Mouse (Mus musculus): ENCODE measurements around the gene Ubr3.

DNA sequence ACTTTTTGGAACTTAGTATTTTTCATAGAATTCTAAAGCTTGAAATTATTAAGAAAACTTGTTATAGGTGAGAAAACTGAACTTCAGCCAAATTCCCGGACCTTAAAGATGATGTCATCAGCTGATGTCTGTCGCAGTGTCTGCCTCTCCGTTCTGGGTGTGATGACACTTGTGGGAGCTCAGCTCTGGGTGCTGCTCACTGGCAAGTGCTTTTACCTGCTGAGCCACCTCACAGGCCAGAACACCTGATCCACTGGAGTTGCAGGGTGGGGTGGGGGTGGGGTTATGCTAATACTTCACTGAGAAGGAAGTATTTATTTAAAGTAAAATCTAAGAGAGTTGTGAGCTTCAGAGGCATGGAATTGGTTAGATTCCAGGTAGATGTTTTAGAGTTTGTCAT, 20.3 kb downstream of the Ubr3 start:
- TF ChIP-seq ETS1 (IDR thresholded peaks at IDR 0.05; ENCODE audit: low read depth, low read length) (no peak), CTCF (IDR thresholded peaks at IDR 0.05 in 2 of 3, conservative IDR thresholded peaks at IDR 0.05 in 1 of 3; ENCODE audit: control insufficient read depth in 1 of 3, insufficient read depth in 1 of 3, low read depth in 2 of 3, low read length in 3 of 3, poor library complexity in 1 of 3, severe bottlenecking in 1 of 3) (no peak), GATA1 (IDR thresholded peaks at IDR 0.05; ENCODE audit: low read depth, low read length) (no peak), MYC (IDR thresholded peaks at IDR 0.05; ENCODE audit: low read depth, low read length) (no peak), POLR2A (IDR thresholded peaks at IDR 0.05; ENCODE audit: control insufficient read depth in 1 of 2, insufficient read depth in 1 of 2, low read depth in 1 of 2, low read length in 2 of 2, poor library complexity in 1 of 2) (no peak), NELFE (IDR thresholded peaks at IDR 0.05; ENCODE audit: low read depth, low read length) (no peak), ZNF384 (IDR thresholded peaks at IDR 0.05; ENCODE audit: low read depth, low read length) (no peak), RAD21 (IDR thresholded peaks at IDR 0.05; ENCODE audit: low read depth, low read length) (no peak), USF1 (IDR thresholded peaks at IDR 0.05; ENCODE audit: low read depth, low read length) (no peak), KAT2A (conservative IDR thresholded peaks at IDR 0.05; ENCODE audit: low read depth, low read length) (no peak)
